Mouse (Mus musculus): Measurements from ENCODE around the gene Dgki.

DNA sequence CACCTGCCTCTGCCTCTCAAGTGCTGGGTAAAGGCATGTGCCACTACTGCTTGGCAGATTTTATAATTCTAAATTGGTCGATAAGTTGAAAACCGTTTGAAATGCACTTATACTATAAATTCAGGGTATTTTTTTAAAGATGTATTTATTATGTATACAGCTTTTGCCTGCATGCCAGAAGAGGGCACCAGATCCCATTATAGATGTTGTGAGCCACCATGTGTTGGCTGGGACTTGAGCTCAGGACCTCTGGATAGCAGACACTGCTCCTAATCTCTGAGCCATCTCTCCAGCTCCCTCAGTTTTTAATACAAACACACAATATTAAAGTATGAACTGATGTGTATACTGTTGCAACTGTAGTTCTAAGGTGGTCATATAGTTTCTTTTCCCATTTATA is 288.4 kb downstream of the Dgki start:
- TF ChIP-seq CTCF (conservative IDR thresholded peaks at IDR 0.05 in 1 of 2, IDR thresholded peaks at IDR 0.05 in 1 of 2; ENCODE audit: low read depth in 2 of 2, low read length in 2 of 2): peak in 1 of 2 experiments; percentile 50; a peak in 2 of 4 replicates
- no peak for TF ChIP-seq MYC (IDR thresholded peaks at IDR 0.05; ENCODE audit: low read depth, low read length)
- TF ChIP-seq RCOR1 (conservative IDR thresholded peaks at IDR 0.05; ENCODE audit: low read depth, low read length): no peak
- TF ChIP-seq SIN3A (IDR thresholded peaks at IDR 0.05; ENCODE audit: low read length): no peak
- TF ChIP-seq ZKSCAN1 (IDR thresholded peaks at IDR 0.05; ENCODE audit: borderline replicate concordance, low read depth, low read length): no peak
- no peak for TF ChIP-seq POLR2A (IDR thresholded peaks at IDR 0.05; ENCODE audit: low read depth, low read length)

All from CH12.LX (cell line).